Mouse (Mus musculus) liver, adult 2 months (tissue): Measurements from ENCODE around the gene 0610040J01Rik. TPM values are rescaled to one million over a fixed set of nuclear protein-coding genes. Genes with fewer than 3 reads are reported as not detected.
A peak's percentile ranks its signal among the peaks of the same experiment; 100 is the strongest.

Source experiments
- DNase-seq: peaks from one replicate; pipeline ENCODE4 v3.0.0-alpha.2; 2011; ENCODE audit warnings: low read depth, low spot score; ENCODE audit errors: extremely low read depth
- H3K27ac ChIP-seq: fragments of 200-500 bp; replicated peaks from 2 replicates; pipeline ENCODE4 v1.5.1; 2012; ENCODE audit warnings: low read depth, mild to moderate bottlenecking, control low read depth, inconsistent platforms, low read length; ENCODE audit not compliant: insufficient read depth
- H3K27me3 ChIP-seq: fragments of 200-500 bp; 2 replicates; pipeline ENCODE4 v1.6.1; 2012; ENCODE audit warnings: mild to moderate bottlenecking, moderate library complexity, low read length, inconsistent platforms; ENCODE audit not compliant: control insufficient read depth, insufficient read depth
- H3K36me3 ChIP-seq: fragments of 200-500 bp; 2 replicates; pipeline ENCODE4 v1.6.1; 2012; ENCODE audit warnings: low read length, inconsistent platforms; ENCODE audit not compliant: control insufficient read depth, insufficient read depth
- H3K4me1 ChIP-seq: fragments of 200-500 bp; 2 replicates; pipeline ENCODE4 v1.6.1; 2011; ENCODE audit warnings: low read length; ENCODE audit not compliant: control insufficient read depth, insufficient read depth
- H3K4me3 ChIP-seq: fragments of 200-500 bp; 2 replicates; pipeline ENCODE4 v1.5.1; 2011; ENCODE audit warnings: low read depth, mild to moderate bottlenecking, control low read depth, low read length, moderate library complexity; ENCODE audit not compliant: insufficient read depth
- H3K79me2 ChIP-seq: fragments of 200-500 bp; 2 replicates; pipeline ENCODE4 v1.6.1; 2012; ENCODE audit warnings: inconsistent platforms, mild to moderate bottlenecking, low read length, moderate library complexity; ENCODE audit not compliant: control insufficient read depth, insufficient read depth
- H3K9ac ChIP-seq: fragments of 200-500 bp; 2 replicates; pipeline ENCODE4 v1.6.1; 2012; ENCODE audit warnings: low read depth, mild to moderate bottlenecking, control low read depth, inconsistent platforms, low read length
- CTCF ChIP-seq: fragments of 200-500 bp; IDR thresholded peaks from 2 replicates; pipeline ENCODE4 v1.5.1; 2011; ENCODE audit warnings: low read depth, low read length, control low read depth
- POLR2A ChIP-seq: fragments of 200-500 bp; IDR thresholded peaks from 2 replicates; pipeline ENCODE4 v1.6.1; 2011; ENCODE audit warnings: low read length, control low read depth; ENCODE audit not compliant: insufficient read depth; ENCODE audit errors: extremely low read depth
- WGBS: fragments of 180-500 bp; shearing (Covaris S2); methylation state at CpG from one replicate; pipeline ENCODE4 v1.1.7; 2018; 5-methylcytosine and 5-hydroxymethylcytosine counted together
- polyA plus RNA-seq: library from polyadenylated mRNA; depleted of rRNA; stranded (reverse); fragments of >200 nt; gene quantifications from 2 replicates; pipeline ENCODE4 v1.2.3, GENCODE M21; 2012
- total RNA-seq: library from RNA; depleted of rRNA; stranded (reverse); fragments of >200 nt; gene quantifications from 2 replicates; pipeline ENCODE4 v1.2.3, GENCODE M21; 2014

The 0610040J01Rik gene
- total and polyA plus RNA-seq, 2 experiments = 20.9 to 32.2 TPM

DNA sequence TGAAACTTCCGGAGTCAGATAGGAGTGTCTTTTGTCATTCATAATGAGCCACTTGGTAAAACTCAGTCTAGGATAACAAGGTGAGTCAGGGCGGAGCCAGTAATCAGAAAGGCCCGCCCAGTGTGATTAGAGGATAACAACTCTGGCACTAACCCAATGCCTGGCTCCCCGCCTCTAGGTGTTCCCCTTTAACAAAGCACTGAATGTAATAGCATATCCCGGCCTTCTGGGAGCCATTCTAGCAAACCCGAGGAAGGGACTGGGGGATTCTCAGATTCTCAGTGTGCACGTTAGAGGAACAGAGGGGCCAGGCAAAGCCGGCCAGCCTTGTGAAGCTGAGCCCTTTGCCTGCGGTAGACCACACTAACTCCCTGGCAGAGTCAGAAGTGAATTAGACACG lies 120.7 kb downstream of the 0610040J01Rik start:
- peaks cover 6% of the 10 kb centered on the region; the same call in 1 of the 2 replicates for H3K79me2 ChIP-seq
- no peak for TF ChIP-seq POLR2A
- TF ChIP-seq CTCF = no peak
- WGBS = 71% methylated on average over 10 of the region's 10 CpGs
- H3K9ac ChIP-seq = no peak overlapping the region
- no peaks in the 10 kb centered on the region for H3K27me3 ChIP-seq
- H3K4me3 ChIP-seq = no peak overlapping the region
- peaks cover 8% of the 10 kb centered on the region; the same call in 1 of the 2 replicates for H3K36me3 ChIP-seq
- DNase-seq = no peak
- no peak overlapping the region for H3K27ac ChIP-seq
- peaks cover 14% of the 10 kb centered on the region for H3K4me1 ChIP-seq

DNA sequence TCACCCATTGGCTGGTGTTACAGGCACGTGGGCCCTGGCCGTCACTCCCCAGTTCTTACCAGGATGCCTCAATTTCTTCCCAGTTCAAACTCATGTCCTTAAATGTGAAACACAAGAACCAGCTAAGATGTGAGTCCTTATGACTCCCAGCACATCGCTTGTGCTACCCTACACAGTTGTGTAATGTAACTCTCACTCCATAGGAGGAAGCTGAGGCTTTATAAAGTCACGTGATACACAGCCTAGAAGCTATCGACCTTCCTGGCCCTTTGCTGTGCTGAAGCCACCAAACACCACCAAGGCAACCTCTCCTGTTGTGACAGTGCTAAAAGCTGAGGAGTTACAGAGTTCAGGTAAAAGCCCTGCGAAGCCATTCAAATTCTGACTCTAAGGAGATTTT lies 123.4 kb downstream of the 0610040J01Rik start:
- H3K79me2 ChIP-seq = peaks cover 6% of the 10 kb centered on the region; the same call in 1 of the 2 replicates
- no peaks in the 10 kb centered on the region for H3K27me3 ChIP-seq
- WGBS = 78% methylated on average over 6 of the region's 6 CpGs
- TF ChIP-seq POLR2A = no peak
- no peak for TF ChIP-seq CTCF
- peaks cover 2% of the 10 kb centered on the region; the same call in 1 of the 2 replicates for H3K36me3 ChIP-seq
- H3K4me3 ChIP-seq = no peak overlapping the region
- DNase-seq = no peak
- H3K9ac ChIP-seq = no peak overlapping the region
- no peak overlapping the region for H3K27ac ChIP-seq
- peaks cover 22% of the 10 kb centered on the region for H3K4me1 ChIP-seq

DNA sequence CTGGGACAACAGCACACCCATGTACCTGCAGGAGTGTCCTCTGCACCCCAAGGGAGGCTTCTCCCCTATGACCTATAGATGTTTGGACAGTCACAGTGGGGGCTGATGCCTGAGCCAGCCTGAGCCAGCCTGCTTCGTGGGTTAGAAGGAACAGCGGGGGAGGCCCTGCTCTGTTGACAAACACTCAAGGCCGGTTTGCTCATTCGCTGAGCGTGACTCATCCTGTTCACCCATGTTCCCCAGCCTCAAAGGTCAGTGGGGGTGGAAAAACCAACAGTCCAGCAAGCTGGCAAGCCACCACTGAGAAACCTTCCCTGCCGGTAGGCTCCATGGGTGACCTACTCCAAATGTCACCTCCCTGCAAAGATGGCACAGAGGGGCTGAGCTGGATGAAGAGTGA lies 124.6 kb downstream of the 0610040J01Rik start:
- DNase-seq = peak; percentile 98
- Histone ChIP-seq H3K9ac (no peak overlapping the region), H3K27ac (peak overlapping the region; percentile 75), H3K4me3 (no peak overlapping the region), H3K4me1 (peaks cover 22% of the 10 kb centered on the region), H3K36me3 (peaks cover 2% of the 10 kb centered on the region; the same call in 1 of the 2 replicates), H3K27me3 (no peaks in the 10 kb centered on the region), H3K79me2 (peaks cover 10% of the 10 kb centered on the region; the same call in 1 of the 2 replicates)
- 17% methylated on average over 6 of the region's 6 CpGs for WGBS
- TF ChIP-seq CTCF (no peak), POLR2A (no peak)

DNA sequence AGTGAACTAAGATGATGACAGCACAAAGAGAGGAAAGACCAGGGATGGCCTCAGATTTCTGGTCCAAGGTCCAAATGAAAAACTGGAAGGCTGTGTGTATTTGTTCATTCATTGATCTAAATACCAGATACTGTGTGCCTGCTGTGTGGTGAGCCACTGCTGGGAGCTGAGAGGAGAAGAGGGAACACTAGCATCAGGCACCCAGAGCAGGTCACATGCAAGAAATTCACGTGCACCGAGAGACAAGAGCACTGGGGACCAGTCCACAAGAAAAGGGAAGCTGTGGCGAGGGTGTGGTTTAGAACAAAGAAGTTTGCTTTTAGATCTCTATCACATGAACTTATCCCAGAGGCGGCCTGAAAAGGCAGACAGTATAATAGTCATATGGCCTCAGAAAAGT lies 126.4 kb downstream of the 0610040J01Rik start:
- peaks cover 17% of the 10 kb centered on the region; the same call in 1 of the 2 replicates for H3K79me2 ChIP-seq
- TF ChIP-seq CTCF = no peak
- TF ChIP-seq POLR2A = no peak
- WGBS = 23% methylated on average over 4 of the region's 4 CpGs
- H3K4me3 ChIP-seq = no peak overlapping the region
- no peaks in the 10 kb centered on the region for H3K27me3 ChIP-seq
- peaks cover 2% of the 10 kb centered on the region; the same call in 1 of the 2 replicates for H3K36me3 ChIP-seq
- H3K27ac ChIP-seq = peak overlapping the region; percentile 70
- H3K9ac ChIP-seq = no peak overlapping the region
- H3K4me1 ChIP-seq = peaks cover 22% of the 10 kb centered on the region
- peak; percentile 95 for DNase-seq

DNA sequence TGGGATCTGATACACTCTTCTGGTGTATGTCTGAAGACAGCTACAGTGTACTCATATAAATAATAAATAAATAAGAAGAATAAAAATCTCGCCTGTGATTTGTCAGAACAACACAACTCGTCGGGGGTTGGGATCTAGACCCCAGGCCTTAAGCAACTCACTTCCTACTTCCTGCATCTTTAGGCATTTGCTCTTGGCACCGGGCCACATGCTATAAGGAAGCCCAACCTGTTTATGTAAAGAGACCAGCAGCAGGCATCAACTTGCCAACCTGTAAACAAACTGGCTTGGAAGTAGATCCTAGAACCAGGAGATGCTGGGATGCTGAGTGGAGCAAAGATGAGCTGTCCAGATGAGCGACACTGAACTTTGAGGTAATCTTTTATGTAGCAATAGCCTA lies 129.7 kb downstream of the 0610040J01Rik start:
- Histone ChIP-seq H3K9ac (no peak overlapping the region), H3K27ac (no peak overlapping the region), H3K36me3 (no peaks in the 10 kb centered on the region), H3K27me3 (no peaks in the 10 kb centered on the region), H3K4me3 (no peak overlapping the region), H3K79me2 (peaks cover 31% of the 10 kb centered on the region), H3K4me1 (peaks cover 16% of the 10 kb centered on the region)
- no peak for TF ChIP-seq CTCF
- no peak for DNase-seq
- WGBS = 60% methylated on average over 5 of the region's 5 CpGs

DNA sequence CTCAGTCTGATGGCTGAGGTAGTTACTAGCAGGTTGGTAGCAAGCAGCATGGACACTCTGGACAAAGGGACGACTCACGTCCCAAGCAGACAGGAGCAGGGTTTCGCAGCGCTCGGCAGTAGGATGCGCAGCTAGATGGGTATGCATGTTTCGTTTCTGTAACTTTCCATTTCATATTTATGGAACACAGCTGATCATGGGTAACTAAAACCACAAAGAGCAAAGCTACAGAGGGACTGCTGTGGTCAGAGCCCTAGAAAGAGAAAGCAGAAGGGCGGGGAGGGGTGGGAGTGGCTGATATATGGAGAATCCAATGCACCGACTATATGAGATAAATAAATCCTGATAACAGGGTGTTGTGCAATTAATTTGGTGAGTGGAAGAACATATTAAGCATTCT lies 131.1 kb downstream of the 0610040J01Rik start:
- no peak overlapping the region for H3K27ac ChIP-seq
- TF ChIP-seq CTCF = no peak
- no peak for TF ChIP-seq POLR2A
- H3K9ac ChIP-seq = no peak overlapping the region
- H3K4me1 ChIP-seq = peaks cover 6% of the 10 kb centered on the region
- peaks cover 35% of the 10 kb centered on the region for H3K79me2 ChIP-seq
- DNase-seq = no peak
- H3K36me3 ChIP-seq = no peaks in the 10 kb centered on the region
- no peak overlapping the region for H3K4me3 ChIP-seq
- no peaks in the 10 kb centered on the region for H3K27me3 ChIP-seq
- 82% methylated on average over 9 of the region's 9 CpGs for WGBS
